ENCODE assay signal across 20 mouse cellular contexts in the genomic region with DNA sequence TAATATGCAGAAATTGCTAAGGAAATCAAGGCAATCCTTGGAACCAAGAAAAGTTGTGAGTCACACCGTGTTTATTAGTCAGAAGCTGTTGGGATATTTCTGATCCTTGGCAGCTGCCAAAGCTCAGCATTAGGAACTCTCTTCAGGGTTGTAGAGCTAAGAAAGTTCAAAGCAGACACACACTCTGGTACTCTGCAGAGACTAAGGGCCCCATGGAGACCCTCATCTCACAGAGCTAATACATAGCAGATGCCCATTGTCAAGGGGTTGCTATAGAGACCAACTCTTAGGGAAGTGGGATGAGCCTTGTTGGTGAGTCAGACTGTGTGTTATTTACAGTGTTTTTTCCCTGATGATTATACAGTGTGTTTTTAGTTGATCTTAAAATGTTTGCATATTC.
A peak's percentile ranks its signal among the peaks of the same experiment; 100 is the strongest.
DNase-seq lines count a peak whose midpoint lies in the region; ATAC-seq and TF ChIP-seq lines count a peak whose summit lies in the region.
"Had no signal": no experiment of that assay in that cellular context is flagged by ENCODE, and none has a peak within 500 bp of the region (broad histone marks: within the 10 kb centered on the region; RNA-seq: fewer than 3 reads in every experiment).

No protein-coding gene starts in this region.

- H3K27ac ChIP-seq in hindbrain, embryonic 10.5 days = no peak overlapping the region
- no peak overlapping the region for H3K27ac ChIP-seq in hindbrain, postnatal 0 days
- H3K27ac ChIP-seq in midbrain, embryonic 12.5 days (replicated peaks) = no peak overlapping the region
- no peak overlapping the region for H3K27ac ChIP-seq in midbrain, embryonic 15.5 days
- no peak overlapping the region for H3K27ac ChIP-seq in heart, embryonic 10.5 days
- H3K27ac ChIP-seq: forebrain, embryonic 13.5 days; left cerebral cortex, adult 2 months; liver, embryonic 14.5 days; macrophage had no signal

- H3K4me3 ChIP-seq in hindbrain, embryonic 10.5 days = no peak overlapping the region
- H3K4me3 ChIP-seq in hindbrain, postnatal 0 days (ENCODE audit: low read length) = no peak overlapping the region
- H3K4me3 ChIP-seq in midbrain, embryonic 12.5 days = no peak overlapping the region
- H3K4me3 ChIP-seq in midbrain, embryonic 15.5 days = no peak overlapping the region
- no peak overlapping the region for H3K4me3 ChIP-seq in heart, embryonic 10.5 days
- H3K4me3 ChIP-seq: forebrain, embryonic 13.5 days; left cerebral cortex, adult 2 months had no signal

- no peak for ATAC-seq in hindbrain, postnatal 0 days
- peak; percentile 74; the same call in 1 of the 2 replicates for ATAC-seq in midbrain, embryonic 12.5 days (ENCODE audit: low FRiP score, low read depth)
- ATAC-seq in midbrain, embryonic 15.5 days (replicated peaks) = no peak
- no peak for ATAC-seq in activated CD4-positive, CD25-positive, alpha-beta regulatory T cell, adult 4 months
- ATAC-seq: forebrain, embryonic 13.5 days; inflammation-experienced regulatory T-cells, adult 6 months had no signal

- no peaks in the 10 kb centered on the region for H3K9me3 ChIP-seq in hindbrain, embryonic 10.5 days
- no peaks in the 10 kb centered on the region for H3K9me3 ChIP-seq in hindbrain, postnatal 0 days (ENCODE audit: low read length)
- no peaks in the 10 kb centered on the region for H3K9me3 ChIP-seq in midbrain, embryonic 12.5 days
- H3K9me3 ChIP-seq in midbrain, embryonic 15.5 days = no peaks in the 10 kb centered on the region
- no peaks in the 10 kb centered on the region for H3K9me3 ChIP-seq in heart, embryonic 10.5 days
- H3K9me3 ChIP-seq: forebrain, embryonic 13.5 days had no signal

- H3K27me3 ChIP-seq in hindbrain, embryonic 10.5 days (ENCODE audit: insufficient read depth, poor library complexity, severe bottlenecking) = no peaks in the 10 kb centered on the region
- no peaks in the 10 kb centered on the region for H3K27me3 ChIP-seq in hindbrain, postnatal 0 days (ENCODE audit: insufficient read depth, low read length)
- no peaks in the 10 kb centered on the region for H3K27me3 ChIP-seq in midbrain, embryonic 12.5 days
- H3K27me3 ChIP-seq in midbrain, embryonic 15.5 days (replicated peaks) = no peaks in the 10 kb centered on the region
- H3K27me3 ChIP-seq in heart, embryonic 10.5 days (ENCODE audit: insufficient read depth, poor library complexity, severe bottlenecking) = no peaks in the 10 kb centered on the region
- H3K27me3 ChIP-seq: forebrain, embryonic 13.5 days had no signal

- no peaks in the 10 kb centered on the region for H3K36me3 ChIP-seq in hindbrain, embryonic 10.5 days
- no peaks in the 10 kb centered on the region for H3K36me3 ChIP-seq in hindbrain, postnatal 0 days (ENCODE audit: insufficient read depth, low read length)
- no peaks in the 10 kb centered on the region for H3K36me3 ChIP-seq in midbrain, embryonic 12.5 days
- no peaks in the 10 kb centered on the region for H3K36me3 ChIP-seq in midbrain, embryonic 15.5 days (replicated peaks)
- no peaks in the 10 kb centered on the region for H3K36me3 ChIP-seq in heart, embryonic 10.5 days

- TF ChIP-seq POLR2A in brain, embryonic 14.5 days (IDR thresholded peaks at IDR 0.05; ENCODE audit: borderline replicate concordance, extremely low read depth, insufficient read depth, insufficient read length, poor library complexity, severe bottlenecking) = no peak

- TF ChIP-seq CTCF in hindbrain, postnatal 0 days (IDR thresholded peaks at IDR 0.05; ENCODE audit: low read depth) = no peak
- no peak for TF ChIP-seq CTCF in brain, embryonic 14.5 days (IDR thresholded peaks at IDR 0.05; ENCODE audit: borderline replicate concordance, extremely low read depth, insufficient read depth, insufficient read length)

- H3K9ac ChIP-seq in hindbrain, postnatal 0 days (replicated peaks; ENCODE audit: low read length) = no peak overlapping the region
- no peak overlapping the region for H3K9ac ChIP-seq in midbrain, embryonic 12.5 days (replicated peaks)
- H3K9ac ChIP-seq in midbrain, embryonic 15.5 days = no peak overlapping the region
- H3K9ac ChIP-seq: forebrain, embryonic 13.5 days; liver, embryonic 14.5 days had no signal

- 57% methylated on average over 1 of the region's 1 CpGs for WGBS in hindbrain, embryonic 10.5 days
- WGBS in hindbrain, postnatal 0 days = 48% methylated on average over 1 of the region's 1 CpGs
- 30% methylated on average over 1 of the region's 1 CpGs for WGBS in midbrain, embryonic 12.5 days
- WGBS in midbrain, embryonic 15.5 days = 38% methylated on average over 1 of the region's 1 CpGs
- 82% methylated on average over 1 of the region's 1 CpGs for WGBS in heart, embryonic 10.5 days

- DNase-seq in hindbrain, embryonic 10.5 days (ENCODE audit: low spot score) = peak; percentile 17
- no peak for DNase-seq in hindbrain, postnatal 0 days (ENCODE audit: low spot score)
- peak; percentile 37 for DNase-seq in brain, embryonic 14.5 days (ENCODE audit: low read depth)
- peak; percentile 37 for DNase-seq in mesoderm, embryonic 11.5 days (ENCODE audit: low read depth, low spot score)
- DNase-seq in heart, embryonic 10.5 days (ENCODE audit: low spot score) = no peak
- DNase-seq: B cell, adult 2 months; cerebellum, adult 9-11 months; gastrocnemius, postnatal 25 days; kidney, adult 8-10 months; kidney, postnatal 14 days; layer of hippocampus, adult 9-11 months; thymus, postnatal 25 days had no signal

- H3K4me1 ChIP-seq in hindbrain, embryonic 10.5 days (replicated peaks) = peaks cover 5% of the 10 kb centered on the region; the same call in 1 of the 2 replicates
- H3K4me1 ChIP-seq in hindbrain, postnatal 0 days (ENCODE audit: insufficient read depth, low read length) = no peaks in the 10 kb centered on the region
- 0 out of 2 replicates have a peak, but pooled peaks cover 3% of the 10 kb centered on the region for H3K4me1 ChIP-seq in midbrain, embryonic 12.5 days
- H3K4me1 ChIP-seq in midbrain, embryonic 15.5 days = no peaks in the 10 kb centered on the region
- no peaks in the 10 kb centered on the region for H3K4me1 ChIP-seq in heart, embryonic 10.5 days
- H3K4me1 ChIP-seq: forebrain, embryonic 13.5 days had no signal

- no peak overlapping the region for H3K4me2 ChIP-seq in hindbrain, postnatal 0 days (ENCODE audit: low read depth, low read length)
- H3K4me2 ChIP-seq in midbrain, embryonic 12.5 days (replicated peaks) = no peak overlapping the region
- no peak overlapping the region for H3K4me2 ChIP-seq in midbrain, embryonic 15.5 days
- H3K4me2 ChIP-seq: forebrain, embryonic 13.5 days had no signal

Comparison
In these comparisons a context has a peak if more than half of its experiments do, and no peak if none do; other contexts are left out.
1. DNase-seq: peak in hindbrain, embryonic 10.5 days (single experiment), brain, embryonic 14.5 days (single experiment) and mesoderm, embryonic 11.5 days (single experiment); none in hindbrain, postnatal 0 days (single experiment) and heart, embryonic 10.5 days (single experiment).